Mouse (Mus musculus): ENCODE data around the gene Gcm1.

- TF ChIP-seq POLR2A (IDR thresholded peaks at IDR 0.05; ENCODE audit: low read depth, low read length) (no peak), CTCF (conservative IDR thresholded peaks at IDR 0.05; ENCODE audit: insufficient read depth, insufficient read length, low read depth, low read length) (peak; percentile 95)
Observed at GRCm38 (mm10) chr9:78024823-78025222, 26.9 kb upstream of the Gcm1 start.
